Mouse (Mus musculus) intestine, embryonic 14.5 days (tissue): ENCODE measurements around the gene Ksr2. TPM values are rescaled to one million over a fixed set of nuclear protein-coding genes. Genes with fewer than 3 reads are reported as not detected.

Source experiments
- ATAC-seq: fragments of 200-750 bp; cut with Nextera tagmentation; replicated peaks from 2 replicates; pipeline ENCODE4 v1.8.0; 2017; ENCODE audit warnings: low read depth, moderate number of reproducible peaks, moderate TSS enrichment, moderate library complexity; ENCODE audit not compliant: low FRiP score, low TSS enrichment
- DNase-seq: peaks from one replicate; pipeline ENCODE4 v3.0.0-alpha.2; 2018; ENCODE audit warnings: low spot score
- H3K27ac ChIP-seq: fragments of 300-500 bp; sonication (generic); 2 replicates; pipeline ENCODE4 v1.5.1; 2014; ENCODE audit warnings: low read depth, mild to moderate bottlenecking, control low read depth
- H3K27me3 ChIP-seq: fragments of 300-500 bp; sonication (generic); replicated peaks from 2 replicates; pipeline ENCODE4 v1.6.1; 2014; ENCODE audit warnings: low read length, control low read depth; ENCODE audit not compliant: control insufficient read depth, insufficient read depth
- H3K36me3 ChIP-seq: fragments of 300-500 bp; sonication (generic); 2 replicates; pipeline ENCODE4 v1.6.1; 2014; ENCODE audit warnings: low read length, control low read depth; ENCODE audit not compliant: control insufficient read depth, insufficient read depth
- H3K4me1 ChIP-seq: fragments of 300-500 bp; sonication (generic); replicated peaks from 2 replicates; pipeline ENCODE4 v1.6.1; 2014; ENCODE audit warnings: low read length, control low read depth, mixed read lengths; ENCODE audit not compliant: control insufficient read depth, insufficient read depth
- H3K4me2 ChIP-seq: fragments of 300-500 bp; sonication (generic); 2 replicates; pipeline ENCODE4 v1.6.1; 2014; ENCODE audit warnings: low read length
- H3K4me3 ChIP-seq: fragments of 300-500 bp; sonication (generic); 2 replicates; pipeline ENCODE4 v1.5.1; 2014; ENCODE audit warnings: low read depth, low read length, control low read depth, mixed read lengths
- H3K9ac ChIP-seq: fragments of 300-500 bp; sonication (generic); 2 replicates; pipeline ENCODE4 v1.6.1; 2014; ENCODE audit warnings: mild to moderate bottlenecking, low read length
- H3K9me3 ChIP-seq: fragments of 300-500 bp; sonication (generic); 2 replicates; pipeline ENCODE4 v1.6.1; 2016; ENCODE audit warnings: low read length, control low read depth; ENCODE audit not compliant: control insufficient read depth
- WGBS: fragments of 180-500 bp; shearing (Covaris S2); extraction: QIAGEN DNeasy Blood & Tissue Kit; methylation state at CpG from one replicate; pipeline ENCODE4 v1.1.7; 2014; 5-methylcytosine and 5-hydroxymethylcytosine counted together
- polyA plus RNA-seq: library from polyadenylated mRNA; unstranded; fragments of >200 nt; fragmentation: Nextera tagmentation; extraction: Ambion mirVana; gene quantifications from 2 replicates; pipeline ENCODE4 v1.2.1, GENCODE M21; 2014

The Ksr2 gene
- polyA plus RNA-seq, 1 experiment from 2014 or later = 0.84 TPM

- ATAC-seq = no peak
- Histone ChIP-seq H3K27ac (no peak overlapping the region), H3K36me3 (no peaks in the 10 kb centered on the region), H3K27me3 (no peaks in the 10 kb centered on the region), H3K4me3 (no peak overlapping the region), H3K9me3 (no peaks in the 10 kb centered on the region), H3K4me1 (no peaks in the 10 kb centered on the region), H3K9ac (no peak overlapping the region), H3K4me2 (no peak overlapping the region)
- no peak for DNase-seq
- 93% methylated on average over 9 of the region's 9 CpGs for WGBS
These were observed 410.0 kb downstream of the Ksr2 start for GRCm38 (mm10) chr5:117823811-117824210.

- WGBS = 72% methylated on average over 5 of the region's 5 CpGs
- H3K27me3 ChIP-seq = no peaks in the 10 kb centered on the region
- DNase-seq = no peak
These were observed 410.7 kb downstream of the Ksr2 start for GRCm38 (mm10) chr5:117824486-117824885.

More at GRCm38 (mm10) chr5:117824486-117824885, 410.7 kb downstream of the Ksr2 start:
- Histone ChIP-seq H3K9me3 (no peaks in the 10 kb centered on the region), H3K4me1 (no peaks in the 10 kb centered on the region), H3K4me3 (no peak overlapping the region), H3K27ac (no peak overlapping the region), H3K36me3 (no peaks in the 10 kb centered on the region), H3K9ac (no peak overlapping the region), H3K4me2 (no peak overlapping the region)
- ATAC-seq = no peak

Other genes starting within 250 kb of the Ksr2 start
- gene Pebp1, start 126.4 kb upstream of the Ksr2 start, polyA plus RNA-seq = 747 and 803 TPM in 2 replicates
- 10.0 and 10.9 TPM in 2 replicates for gene Vsig10, start 94.9 kb upstream of the Ksr2 start, polyA plus RNA-seq
- 63.9 and 70.3 TPM in 2 replicates for gene Wsb2, start 56.7 kb upstream of the Ksr2 start, polyA plus RNA-seq
- 106 and 113 TPM in 2 replicates for gene Rfc5, start 25.0 kb upstream of the Ksr2 start, polyA plus RNA-seq